Comparison of ENCODE assay signal across 16 mouse cellular contexts in genomic region chr6:134847550-134847949, GRCm38 (mm10).
"Had no signal": no experiment of that assay in that cellular context is flagged by ENCODE, and none has a peak within 500 bp of the region (broad histone marks: within the 10 kb centered on the region; RNA-seq: fewer than 3 reads in every experiment).

No protein-coding gene starts in this region.

- H3K4me3 ChIP-seq: heart, embryonic 10.5 days; heart, embryonic 12.5 days; hindbrain, embryonic 13.5 days; hindbrain, embryonic 15.5 days; kidney, embryonic 15.5 days; limb, embryonic 13.5 days; limb, embryonic 15.5 days; liver, embryonic 12.5 days had no signal

- H3K4me1 ChIP-seq: heart, embryonic 10.5 days; heart, embryonic 12.5 days; hindbrain, embryonic 13.5 days; hindbrain, embryonic 15.5 days; kidney, embryonic 15.5 days; limb, embryonic 13.5 days; limb, embryonic 15.5 days had no signal

- H3K27me3 ChIP-seq: heart, embryonic 12.5 days; hindbrain, embryonic 13.5 days; hindbrain, embryonic 15.5 days; kidney, embryonic 15.5 days; limb, embryonic 13.5 days; limb, embryonic 15.5 days; liver, embryonic 12.5 days had no signal

- H3K27ac ChIP-seq: heart, embryonic 10.5 days; hindbrain, embryonic 13.5 days; hindbrain, embryonic 15.5 days; hindbrain, postnatal 0 days; kidney, embryonic 15.5 days; kidney, postnatal 0 days; limb, embryonic 13.5 days; limb, embryonic 15.5 days; liver, embryonic 12.5 days had no signal

- ATAC-seq: hindbrain, postnatal 0 days; intestine, embryonic 16.5 days; liver, embryonic 12.5 days had no signal

- H3K9me3 ChIP-seq: heart, embryonic 10.5 days; heart, embryonic 12.5 days; hindbrain, embryonic 13.5 days; hindbrain, embryonic 15.5 days; kidney, embryonic 15.5 days; limb, embryonic 13.5 days; limb, embryonic 15.5 days; liver, embryonic 12.5 days had no signal

- H3K36me3 ChIP-seq: heart, embryonic 10.5 days had no signal

- H3K4me2 ChIP-seq: heart, embryonic 12.5 days; hindbrain, embryonic 13.5 days; hindbrain, embryonic 15.5 days; kidney, embryonic 15.5 days; limb, embryonic 13.5 days; limb, embryonic 15.5 days; liver, embryonic 12.5 days had no signal

- H3K9ac ChIP-seq: heart, embryonic 12.5 days; hindbrain, embryonic 13.5 days; hindbrain, embryonic 15.5 days; kidney, embryonic 15.5 days; limb, embryonic 13.5 days; limb, embryonic 15.5 days; liver, embryonic 12.5 days had no signal

- DNase-seq: gastrocnemius, postnatal 14 days; gastrocnemius, postnatal 36 days; heart, adult 18-20 months; layer of hippocampus, adult 9-11 months; layer of hippocampus, postnatal 36 days had no signal
